Mouse (Mus musculus): ENCODE data around the gene Tarsl2.
A peak's percentile ranks its signal among the peaks of the same experiment; 100 is the strongest.

The Tarsl2 gene

DNA sequence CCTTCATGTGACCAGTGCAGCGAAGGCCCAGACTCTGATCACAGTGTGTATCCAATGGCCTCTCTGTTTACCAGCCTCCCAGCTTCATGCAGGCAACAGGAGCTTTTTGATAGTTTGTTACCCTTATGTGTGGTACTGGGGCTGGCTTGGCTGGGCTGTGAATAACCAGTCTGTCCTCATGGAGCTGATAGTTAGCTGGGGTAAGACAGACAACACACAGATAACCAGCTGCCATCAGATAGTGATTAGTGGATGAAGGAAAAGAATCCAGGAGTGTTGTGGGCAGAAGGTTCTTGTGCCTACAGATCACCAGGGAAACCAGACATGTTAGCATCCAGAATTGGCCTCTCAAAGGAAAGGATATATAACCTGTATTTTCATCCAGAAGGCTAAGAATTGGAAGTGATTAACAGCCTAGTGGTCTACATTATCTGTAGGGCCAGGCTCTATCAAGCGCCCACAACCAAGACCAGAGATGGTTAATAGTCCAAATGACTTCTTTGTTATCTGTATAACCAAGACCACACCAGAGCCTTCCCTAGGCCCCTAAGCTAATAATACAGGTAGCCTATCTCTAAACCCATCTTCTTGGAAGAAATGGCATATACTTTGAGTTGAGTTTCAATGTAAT is 12.9 kb downstream of the Tarsl2 start:
- no peak for DNase-seq (ENCODE audit: low spot score in 2 of 2)

DNA sequence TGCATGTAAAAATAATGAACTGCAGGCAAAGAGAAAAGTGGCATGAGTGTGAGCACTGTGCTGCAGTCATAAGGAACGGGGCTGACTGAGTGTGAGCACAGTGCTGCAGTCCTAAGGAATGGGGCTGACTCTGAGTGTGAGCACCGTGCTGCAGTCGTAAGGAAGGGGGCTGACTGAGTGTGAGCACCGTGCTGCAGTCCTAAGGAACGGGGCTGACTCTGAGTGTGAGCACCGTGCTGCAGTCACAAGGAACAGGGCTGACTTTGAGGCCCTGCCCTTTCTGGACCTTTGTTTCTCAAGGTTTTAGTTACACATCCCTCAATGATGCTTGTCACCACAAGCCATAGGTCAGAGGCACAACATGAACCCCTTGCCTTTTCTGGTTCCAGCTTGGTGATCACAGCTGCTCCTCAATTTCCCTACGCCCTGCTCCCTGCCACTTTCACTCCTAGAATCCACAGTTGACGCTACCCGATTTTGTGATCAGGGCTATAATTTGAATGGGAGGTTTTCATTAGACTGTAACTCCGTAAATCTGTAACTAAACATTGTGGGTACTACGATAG is 18.6 kb downstream of the Tarsl2 start:
- DNase-seq (ENCODE audit: low spot score in 2 of 2) = no peak

DNA sequence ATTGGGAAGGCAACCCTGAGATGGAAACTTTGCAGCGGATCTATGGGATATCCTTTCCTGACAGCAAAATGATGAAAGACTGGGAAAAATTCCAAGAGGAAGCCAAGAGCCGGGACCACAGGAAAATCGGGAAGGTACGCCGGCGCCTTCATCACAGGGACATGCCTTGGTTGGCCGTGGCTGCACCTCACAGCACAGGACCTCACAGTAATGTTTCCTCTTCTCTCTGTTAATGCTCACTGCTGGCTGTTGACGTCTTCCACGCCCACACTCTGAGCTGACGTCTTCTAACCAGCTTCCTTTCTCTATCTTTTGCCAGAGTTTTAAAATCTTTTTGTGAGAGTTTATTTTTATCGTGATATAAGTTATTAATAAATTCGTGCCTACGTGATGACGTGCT is 19.2 kb downstream of the Tarsl2 start:
- DNase-seq (ENCODE audit: low spot score in 2 of 2) = peak in 1 of 2 experiments; percentile 41

DNA sequence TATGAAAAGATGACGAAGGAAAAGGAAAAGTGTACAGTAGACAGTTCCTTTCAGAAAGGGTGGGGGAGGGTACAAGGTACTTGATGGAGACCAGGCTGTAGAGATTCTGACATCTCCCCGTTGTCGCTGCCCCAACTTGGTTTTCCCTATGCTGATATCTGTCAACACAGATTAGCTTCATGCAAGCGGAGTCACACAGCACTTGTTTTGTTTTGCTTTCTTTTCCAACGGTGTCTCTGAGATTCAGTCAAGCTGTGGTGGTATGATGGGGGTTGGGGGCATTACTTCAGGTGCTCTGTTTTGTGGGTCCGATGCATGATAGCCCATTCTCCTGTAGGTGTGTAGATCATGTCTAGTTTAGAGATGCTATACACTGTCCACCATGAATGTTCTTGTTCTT is 22.8 kb downstream of the Tarsl2 start:
- no peak for DNase-seq (ENCODE audit: low spot score in 2 of 2)

DNA sequence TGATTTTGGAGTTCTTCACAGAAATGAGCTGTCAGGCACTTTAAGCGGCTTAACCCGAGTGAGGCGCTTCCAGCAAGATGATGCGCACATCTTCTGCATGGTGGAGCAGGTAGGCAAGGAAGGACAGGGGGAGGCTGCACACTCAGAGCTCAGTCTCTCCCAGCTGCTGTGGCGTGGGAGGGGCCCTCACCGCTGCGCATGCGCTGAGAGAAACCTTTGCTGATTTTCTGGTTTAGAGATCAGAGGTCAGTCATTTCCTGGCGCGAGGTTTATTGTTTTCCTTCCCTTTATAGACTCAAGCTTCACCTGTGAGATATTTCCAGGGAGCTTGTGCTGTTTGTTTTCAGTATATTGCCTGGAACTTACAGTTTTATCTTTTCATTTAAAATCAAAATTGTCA is 33.4 kb downstream of the Tarsl2 start:
- DNase-seq (ENCODE audit: low spot score in 2 of 2) = no peak

DNA sequence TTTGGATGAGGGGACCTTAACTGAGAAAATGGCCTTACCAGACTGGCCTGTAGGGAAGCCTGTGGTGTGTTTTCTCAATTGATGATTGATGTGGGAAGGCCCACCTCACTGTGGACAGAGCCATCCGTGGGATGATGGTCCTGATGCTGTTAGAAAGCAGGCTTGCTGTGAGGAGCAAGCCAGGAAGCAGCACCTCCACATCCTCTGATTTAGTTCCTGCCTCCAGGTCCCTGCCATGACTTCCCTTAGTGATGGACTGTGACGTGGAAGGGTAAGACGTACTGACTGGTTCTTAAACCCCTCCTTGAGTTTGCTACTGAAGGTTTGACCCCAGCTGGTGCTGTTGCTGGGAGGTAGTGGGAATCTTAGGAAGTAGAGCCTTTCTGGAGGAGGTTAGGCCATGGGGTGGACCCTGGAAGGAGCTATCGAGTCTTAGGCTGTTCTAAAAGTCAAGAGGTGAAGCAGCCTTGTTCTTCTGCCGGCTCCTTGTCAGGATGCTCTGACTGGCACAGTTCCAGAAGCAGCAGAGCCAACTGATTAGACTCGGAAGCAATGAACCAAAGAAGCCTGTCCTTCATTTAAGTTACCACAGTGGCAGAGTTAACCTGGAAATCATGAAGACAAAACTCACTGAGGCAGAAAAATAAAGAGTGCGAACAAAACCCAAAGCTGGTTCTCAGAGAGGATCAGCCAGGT is 34.4 kb downstream of the Tarsl2 start:
- no peak for DNase-seq (ENCODE audit: low spot score in 2 of 2)

DNA sequence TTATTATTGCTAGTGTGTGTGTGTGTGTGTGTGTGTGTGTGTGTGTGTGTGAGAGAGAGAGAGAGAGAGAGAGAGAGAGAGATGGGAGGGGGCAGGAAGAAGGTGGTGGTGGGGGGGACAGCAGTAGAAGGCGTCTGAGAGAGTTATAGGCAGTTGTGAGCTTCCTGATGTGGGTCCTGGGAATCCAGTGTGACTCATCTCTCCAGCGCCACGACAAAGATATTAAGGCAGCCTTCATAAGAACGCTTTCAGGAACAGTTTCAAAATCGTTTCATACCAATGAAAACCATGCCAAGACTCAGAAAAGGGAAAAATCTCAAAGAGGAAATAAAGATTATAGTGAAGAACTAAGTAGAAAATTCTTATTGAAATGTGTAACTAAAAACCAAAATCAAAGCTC is 36.5 kb downstream of the Tarsl2 start:
- no peak for DNase-seq (ENCODE audit: low spot score in 2 of 2)

DNA sequence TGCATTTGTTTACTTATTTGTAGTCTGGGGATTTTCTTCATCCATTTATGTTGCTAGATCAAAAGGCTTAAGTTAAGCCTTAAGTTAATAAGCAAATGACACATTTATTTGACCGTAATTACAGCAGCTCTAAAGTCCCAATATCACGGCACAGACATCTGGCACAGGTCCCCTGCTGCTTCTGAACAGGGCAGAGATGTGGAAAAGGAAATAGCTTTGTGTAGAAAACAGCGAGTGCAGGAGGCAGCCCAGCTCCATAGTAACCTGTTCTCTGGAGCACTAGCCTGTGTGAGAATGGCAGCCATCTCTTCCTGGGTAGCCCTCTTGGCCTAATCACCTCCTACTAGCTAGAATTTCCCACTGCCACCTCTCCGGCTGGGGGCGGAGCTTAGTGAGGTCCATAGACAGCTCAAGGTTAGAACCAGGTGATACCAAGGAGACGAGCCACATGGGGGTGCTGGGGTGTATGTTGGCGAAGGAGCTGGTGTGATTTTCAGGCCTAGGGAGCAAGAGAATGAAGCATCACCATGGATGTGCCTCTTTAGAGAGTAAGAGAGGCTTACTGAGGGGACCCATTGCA is 39.6 kb downstream of the Tarsl2 start:
- DNase-seq (ENCODE audit: low spot score in 2 of 2) = no peak

DNA sequence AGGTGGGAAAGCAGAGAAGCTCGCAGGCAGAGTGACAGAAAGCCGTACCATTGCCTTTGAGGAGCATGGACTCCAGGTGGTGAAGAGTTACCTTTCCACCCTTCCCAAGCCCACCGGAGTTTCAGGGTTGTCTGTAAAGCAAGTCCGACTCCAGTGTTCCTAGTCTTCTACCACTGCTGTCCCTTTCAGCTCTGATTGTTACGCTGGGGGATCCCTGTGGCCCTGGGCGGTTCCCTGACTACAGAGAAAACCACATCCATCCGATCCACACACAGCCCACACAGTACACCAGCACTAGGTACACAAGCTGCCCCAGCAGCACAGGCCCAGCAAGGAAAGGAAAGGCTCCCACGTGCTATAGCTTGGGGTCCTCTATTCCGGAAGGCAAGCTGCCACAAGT is 42.0 kb downstream of the Tarsl2 start:
- no peak for DNase-seq (ENCODE audit: low spot score in 2 of 2)

DNA sequence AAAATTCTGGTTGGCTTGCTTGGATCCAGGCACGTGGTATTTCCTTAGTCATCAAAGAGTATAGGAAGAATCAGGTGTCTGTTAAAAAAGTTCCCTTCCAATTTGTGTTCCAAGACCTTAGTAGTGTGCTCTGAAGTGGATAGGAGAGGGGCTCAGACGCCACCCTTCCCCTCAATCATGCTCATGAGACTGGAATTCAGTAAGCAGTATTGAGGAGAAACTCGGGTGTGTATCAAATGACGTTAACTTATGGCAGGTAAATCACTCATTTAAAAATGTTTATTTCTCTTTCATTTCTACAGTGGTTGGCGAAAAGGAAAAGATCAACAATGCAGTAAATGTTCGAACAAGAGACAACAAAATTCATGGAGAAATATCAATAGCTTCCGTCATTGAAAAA is 46.2 kb downstream of the Tarsl2 start, which contains the start of gene Tm2d3:
TSS of gene Tm2d3 (plus strand) at position 301 of the 400 bp plus-strand sequence.
- no peak for DNase-seq (ENCODE audit: low spot score in 2 of 2)

DNA sequence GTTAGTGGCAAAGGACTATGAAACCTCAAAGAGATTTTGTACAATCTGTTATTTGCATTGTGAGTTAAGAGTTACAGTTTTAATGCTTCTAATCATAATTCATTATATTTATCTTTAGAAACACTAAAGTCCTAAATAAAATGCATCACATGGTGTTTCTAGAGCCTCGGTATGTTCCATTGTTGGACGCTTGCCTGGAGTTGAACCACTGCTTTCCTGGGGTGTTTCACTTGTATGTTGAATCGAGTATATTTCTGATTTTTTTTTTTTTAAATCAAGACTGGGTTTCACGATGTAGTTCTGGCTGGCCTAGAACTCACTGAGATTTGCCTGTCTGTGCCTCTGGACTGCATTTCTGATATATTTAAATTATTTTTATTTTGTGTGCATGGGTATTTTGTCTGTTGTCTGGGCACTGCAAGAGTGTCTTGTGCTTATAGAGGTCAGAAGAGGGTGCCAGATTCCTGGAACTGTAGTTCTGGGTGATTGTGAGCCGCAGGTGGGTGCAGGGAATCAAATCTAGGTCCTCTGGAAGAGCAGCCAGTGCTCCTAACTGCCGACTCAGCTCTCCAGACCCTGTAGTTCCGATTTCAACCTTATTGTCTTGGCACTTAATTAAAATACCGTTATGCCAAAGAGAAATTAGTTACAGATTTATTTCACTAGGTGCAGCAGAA is 47.4 kb downstream of the Tarsl2 start:
- no peak for DNase-seq (ENCODE audit: low spot score in 2 of 2)

DNA sequence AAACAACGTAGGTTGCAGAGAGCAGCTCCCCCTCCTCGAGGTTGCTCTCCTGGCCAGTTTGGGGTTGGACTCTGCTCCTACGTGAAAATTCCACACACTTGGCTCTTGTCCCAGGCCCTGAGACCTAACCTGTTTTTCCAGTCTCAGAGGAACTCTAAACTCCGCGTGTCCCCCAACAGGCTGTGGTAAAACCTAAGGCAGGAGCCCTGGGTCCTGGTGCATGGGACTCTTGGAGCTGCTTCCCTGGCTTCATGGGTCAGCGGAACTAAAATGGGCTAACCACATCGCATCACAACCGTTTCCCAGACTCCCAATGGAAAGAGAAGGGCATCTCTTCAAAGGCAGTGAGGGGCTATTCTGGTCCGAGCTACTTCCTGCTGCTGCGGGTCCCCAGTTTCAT is 48.2 kb downstream of the Tarsl2 start:
- DNase-seq (ENCODE audit: low spot score in 2 of 2) = no peak

DNA sequence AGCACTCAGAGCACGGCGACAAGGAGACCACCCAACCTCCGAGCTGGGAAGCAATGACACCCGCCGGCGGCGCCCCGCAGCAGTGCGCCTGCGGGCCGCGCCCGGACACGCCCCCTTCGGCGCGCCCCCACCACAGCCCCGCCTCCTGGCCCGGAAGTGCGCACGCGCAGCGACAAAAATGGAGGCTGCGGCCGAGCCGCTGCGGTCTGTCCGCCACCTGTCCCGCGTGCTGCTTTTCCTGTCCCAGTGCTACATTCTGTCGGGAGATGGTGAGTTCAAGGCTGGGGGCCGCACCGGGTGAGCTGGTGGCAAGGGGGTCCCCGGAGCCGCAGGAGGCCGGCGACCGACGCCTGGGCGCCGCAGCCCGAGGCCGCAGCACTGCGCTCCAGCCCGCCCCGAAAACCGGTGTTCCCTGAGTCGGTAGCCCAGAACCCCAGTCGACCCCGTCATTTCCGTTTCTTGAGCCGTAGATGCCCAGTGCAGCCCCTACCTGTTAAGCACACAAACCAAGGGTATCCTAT is 48.7 kb downstream of the Tarsl2 start:
- peak; percentile 88 for DNase-seq (ENCODE audit: low spot score in 2 of 2)

DNA sequence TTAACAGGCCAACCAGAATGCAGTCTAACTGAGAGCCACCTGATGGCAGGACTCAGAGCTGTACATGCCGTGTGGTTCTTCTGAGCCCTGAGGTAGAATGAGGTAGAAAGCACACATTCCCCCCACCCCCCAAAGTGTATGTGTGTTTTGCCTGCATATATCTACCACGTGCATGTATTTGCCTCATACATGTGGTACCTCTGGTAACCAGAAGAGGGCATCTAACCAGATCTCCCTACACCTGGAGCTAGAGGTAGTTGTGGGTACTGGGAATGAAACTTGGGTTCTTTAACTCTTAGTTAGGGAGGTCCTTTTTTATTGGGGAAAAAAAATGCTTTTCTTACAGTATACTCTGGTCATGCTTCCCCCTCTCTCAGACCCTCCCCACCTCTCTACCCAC is 51.8 kb downstream of the Tarsl2 start:
- no peak for DNase-seq (ENCODE audit: low spot score in 2 of 2)

DNA sequence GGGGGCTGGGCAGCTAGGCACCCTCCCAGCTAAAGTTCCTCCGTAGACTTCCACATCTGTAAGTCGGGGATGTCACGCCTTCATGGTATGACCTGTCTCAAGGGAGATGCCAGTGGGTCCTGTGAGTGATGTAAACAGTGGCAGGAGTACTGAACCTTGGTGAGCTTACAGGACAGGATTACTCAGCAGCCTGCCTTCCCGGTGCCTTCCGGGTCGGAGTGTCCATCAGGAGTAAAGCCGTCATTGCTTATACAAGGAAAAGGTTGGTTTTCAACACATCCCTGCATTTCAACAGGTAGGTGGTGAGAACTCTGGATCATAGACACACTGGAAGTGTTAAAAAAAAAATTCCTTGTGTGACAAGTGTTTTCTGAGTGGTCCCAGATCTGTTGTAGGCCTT is 57.4 kb downstream of the Tarsl2 start:
- DNase-seq (ENCODE audit: low spot score in 2 of 2) = no peak

DNA sequence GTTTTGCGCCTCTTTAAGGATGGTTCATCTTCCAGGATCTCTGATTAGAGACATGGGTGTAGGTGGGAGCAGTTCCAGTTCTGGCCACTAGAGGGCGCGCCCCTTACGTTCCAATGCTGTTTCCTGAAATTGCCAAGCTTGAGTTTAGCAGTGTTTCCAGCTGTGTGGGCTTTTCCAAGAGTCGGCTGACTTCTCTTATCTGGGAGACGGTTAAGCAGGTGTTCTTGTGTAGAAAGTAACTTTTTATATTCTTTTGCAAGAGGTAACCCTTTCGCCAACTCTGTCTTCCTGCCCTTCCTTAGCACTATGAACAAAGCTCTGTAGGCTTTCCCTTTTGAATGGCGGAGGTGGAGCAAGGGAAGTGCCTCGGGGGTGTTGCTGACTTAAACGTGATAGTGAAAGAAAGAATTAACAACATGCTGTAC is 60.1 kb downstream of the Tarsl2 start:
- DNase-seq (ENCODE audit: low spot score in 2 of 2) = peak; percentile 83 to 92

DNA sequence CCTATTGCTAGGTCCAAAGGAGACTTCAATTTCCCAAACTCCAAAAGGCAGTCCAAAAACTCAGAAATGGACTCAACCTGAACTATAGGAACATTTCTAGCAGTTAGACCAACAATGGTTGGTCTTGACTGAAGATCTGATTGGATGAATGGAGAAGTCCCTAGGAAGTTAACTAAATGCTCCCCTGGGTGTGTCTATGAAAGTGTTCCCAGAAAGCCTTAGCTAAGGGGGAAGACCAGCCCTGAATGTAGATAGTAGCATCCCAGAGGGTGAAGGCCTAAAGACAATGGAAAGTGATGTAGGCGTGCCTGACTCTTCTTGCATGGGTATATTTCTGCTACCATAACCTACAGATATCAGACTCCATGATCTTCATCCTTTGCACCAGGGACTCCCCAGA is 63.8 kb downstream of the Tarsl2 start:
- no peak for DNase-seq (ENCODE audit: low spot score in 2 of 2)

DNA sequence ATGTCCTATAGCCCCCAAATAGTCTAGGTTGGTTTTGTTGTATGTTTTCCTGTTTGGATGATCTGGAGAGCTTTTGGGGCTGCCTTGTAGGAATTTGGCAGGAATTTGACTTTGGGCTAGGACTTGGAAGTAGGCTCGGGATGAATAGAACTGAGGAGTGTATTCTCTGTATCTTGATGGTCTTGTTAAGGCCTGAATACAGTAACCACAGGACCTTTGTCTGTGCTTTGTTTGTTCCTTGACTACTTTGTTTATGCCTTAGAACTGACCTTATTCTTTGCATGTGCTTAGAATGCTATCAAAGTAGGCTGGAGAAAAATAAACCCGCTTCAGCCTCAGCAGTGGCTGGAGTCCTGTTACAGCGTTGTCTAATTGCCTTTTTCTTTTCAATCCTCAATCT is 65.6 kb downstream of the Tarsl2 start:
- DNase-seq (ENCODE audit: low spot score in 2 of 2) = no peak

DNA sequence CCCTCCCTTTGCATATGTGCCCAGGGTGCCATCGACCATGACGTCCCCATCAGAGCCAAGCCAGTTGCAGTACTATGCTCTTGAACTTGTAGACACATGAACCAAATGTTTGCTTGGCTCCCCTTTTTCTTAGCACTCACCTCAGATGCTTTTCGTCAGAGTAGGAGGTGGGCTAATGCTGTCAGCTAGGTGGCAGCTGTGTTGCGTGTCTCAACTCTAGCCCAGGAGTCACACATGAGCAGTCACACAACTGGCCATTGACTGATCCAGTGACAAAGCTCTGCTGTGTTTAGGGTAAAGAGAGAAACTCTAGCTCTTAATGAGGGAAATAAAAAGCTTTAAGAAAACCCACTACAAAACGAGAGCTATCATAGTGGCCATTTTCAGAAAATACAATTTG is 69.1 kb downstream of the Tarsl2 start:
- no peak for DNase-seq (ENCODE audit: low spot score in 2 of 2)

DNA sequence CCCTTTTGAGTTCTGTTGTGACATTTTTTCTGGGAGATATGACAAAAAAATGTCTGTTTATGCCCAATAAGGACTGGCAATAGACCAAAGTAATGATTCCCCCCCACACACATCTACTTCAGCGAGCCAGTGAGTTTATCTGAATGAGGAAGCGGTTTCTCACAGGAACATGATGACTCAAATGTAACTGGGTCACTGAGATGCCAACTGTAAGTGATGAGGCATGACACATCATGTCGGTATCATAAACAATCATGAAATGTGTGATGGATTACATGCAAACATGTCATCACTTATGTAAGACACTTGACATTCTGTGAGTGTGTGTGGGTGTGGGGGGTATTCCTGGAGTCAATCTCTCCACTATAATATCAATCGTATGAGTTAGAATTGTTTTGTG is 69.6 kb downstream of the Tarsl2 start:
- no peak for DNase-seq (ENCODE audit: low spot score in 2 of 2)

DNA sequence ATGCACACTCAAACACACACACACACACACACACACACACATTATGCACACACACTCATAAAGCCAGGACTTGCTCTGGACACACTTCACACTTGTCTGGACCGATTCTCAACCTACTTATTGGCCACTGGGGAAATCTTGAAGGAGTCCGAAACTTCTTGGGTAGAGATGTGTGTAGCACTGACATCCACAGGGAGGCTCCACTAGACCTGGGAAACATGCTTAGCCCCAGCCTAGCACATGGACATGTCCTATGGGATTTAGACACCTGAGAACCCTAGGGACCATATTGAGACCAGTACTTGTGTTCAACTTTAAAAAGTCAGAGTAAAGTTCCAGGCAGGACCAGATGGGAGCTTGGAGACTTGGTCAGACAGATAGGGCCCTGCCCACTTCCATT is 89.3 kb downstream of the Tarsl2 start:
- peak in 1 of 2 experiments; percentile 9 for DNase-seq (ENCODE audit: low spot score in 2 of 2)

DNA sequence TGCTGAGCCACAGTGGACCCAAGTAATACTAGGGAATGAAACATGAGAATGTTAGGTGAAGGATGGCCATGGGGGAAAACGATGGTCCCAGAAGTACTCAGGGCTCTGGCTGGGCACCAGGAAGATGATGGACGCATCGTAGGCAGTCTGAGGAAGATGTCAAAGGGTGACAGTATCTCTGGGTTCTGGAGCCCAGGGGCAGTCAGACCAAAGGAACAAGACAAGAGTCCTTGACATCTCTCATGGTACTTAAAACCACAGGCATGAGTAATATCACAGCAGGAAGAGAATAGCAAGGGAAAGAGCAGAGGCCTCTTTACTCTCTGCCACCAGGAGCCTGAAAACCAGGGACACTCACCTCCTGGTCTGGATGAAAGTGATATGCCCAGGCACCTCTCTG is 90.6 kb downstream of the Tarsl2 start:
- no peak for DNase-seq (ENCODE audit: low spot score in 2 of 2)

Data from frontal cortex, postnatal 36 days (tissue).